Mouse (Mus musculus) heart, embryonic 11.5 days (tissue): ENCODE data around the gene Cemip2. TPM values are rescaled to one million over a fixed set of nuclear protein-coding genes. Genes with fewer than 3 reads are reported as not detected.
A peak's percentile ranks its signal among the peaks of the same experiment; 100 is the strongest.

Experiments used
- ATAC-seq: fragments of 200-750 bp; cut with Nextera tagmentation; replicated peaks from 2 replicates; pipeline ENCODE4 v1.8.0; 2017; ENCODE audit warnings: moderate library complexity; ENCODE audit not compliant: insufficient number of reproducible peaks, low FRiP score, low TSS enrichment
- H3K27ac ChIP-seq: fragments of 300-500 bp; sonication (generic); 2 replicates; pipeline ENCODE4 v1.5.1; 2014; ENCODE audit warnings: mild to moderate bottlenecking, low read depth, low read length
- H3K27me3 ChIP-seq: fragments of 300-500 bp; sonication (generic); 2 replicates; pipeline ENCODE4 v1.6.1; 2014; ENCODE audit warnings: mild to moderate bottlenecking, low read length, mixed read lengths; ENCODE audit not compliant: control insufficient read depth, insufficient read depth
- H3K36me3 ChIP-seq: fragments of 300-500 bp; sonication (generic); 2 replicates; pipeline ENCODE4 v1.6.1; 2014; ENCODE audit warnings: mild to moderate bottlenecking, low read length, moderate library complexity, mixed read lengths; ENCODE audit not compliant: control insufficient read depth, insufficient read depth
- H3K4me1 ChIP-seq: fragments of 300-500 bp; sonication (generic); 2 replicates; pipeline ENCODE4 v1.6.1; 2014; ENCODE audit warnings: low read length; ENCODE audit not compliant: control insufficient read depth, insufficient read depth
- H3K4me2 ChIP-seq: fragments of 300-500 bp; sonication (generic); 2 replicates; pipeline ENCODE4 v1.6.1; 2014; ENCODE audit warnings: mild to moderate bottlenecking, moderate library complexity
- H3K4me3 ChIP-seq: fragments of 300-500 bp; sonication (generic); 2 replicates; pipeline ENCODE4 v1.5.1; 2014; ENCODE audit warnings: low read depth, low read length
- H3K9ac ChIP-seq: fragments of 300-500 bp; sonication (generic); 2 replicates; pipeline ENCODE4 v1.6.1; 2014; ENCODE audit warnings: mild to moderate bottlenecking, low read depth, low read length, moderate library complexity
- H3K9me3 ChIP-seq: fragments of 300-500 bp; sonication (generic); replicated peaks from 2 replicates; pipeline ENCODE4 v1.6.1; 2016; ENCODE audit warnings: low read length; ENCODE audit not compliant: control insufficient read depth
- WGBS: fragments of 180-500 bp; shearing (Covaris S2); extraction: QIAGEN DNeasy Blood & Tissue Kit; methylation state at CpG from one replicate; pipeline ENCODE4 v1.1.7; 2014; ENCODE audit not compliant: insufficient replicate concordance; 5-methylcytosine and 5-hydroxymethylcytosine counted together
- polyA plus RNA-seq: library from polyadenylated mRNA; unstranded; fragments of >200 nt; fragmentation: Nextera tagmentation; extraction: Ambion mirVana; gene quantifications from 2 replicates; pipeline ENCODE4 v1.2.1, GENCODE M21; 2014

The Cemip2 gene
- polyA plus RNA-seq, 1 experiment from 2014 or later: 77.0 TPM

DNA sequence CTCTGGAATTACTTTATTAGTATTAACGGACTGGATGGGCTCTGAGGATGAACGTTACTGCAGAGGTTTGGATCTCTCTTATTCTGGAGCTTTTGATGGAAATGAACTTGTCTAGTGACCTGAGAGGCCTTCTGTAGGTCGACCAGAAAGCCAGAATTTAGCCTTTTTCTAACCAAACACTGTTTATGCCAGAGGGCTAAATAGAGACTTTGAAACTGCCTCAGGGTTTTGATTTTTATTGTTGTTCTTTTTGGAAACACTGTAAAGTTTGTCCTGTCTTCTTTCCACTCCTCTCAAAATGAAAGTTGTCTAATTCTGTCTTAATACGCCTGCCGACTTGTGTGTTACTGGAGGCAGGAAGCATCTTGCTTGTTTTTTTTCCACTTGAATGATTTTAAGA lies 46.0 kb downstream of the Cemip2 start:
- peaks cover 19% of the 10 kb centered on the region; the same call in 1 of the 2 replicates for H3K4me1 ChIP-seq
- H3K27me3 ChIP-seq: no peaks in the 10 kb centered on the region
- H3K4me2 ChIP-seq: no peak overlapping the region
- ATAC-seq: no peak
- 80% methylated on average over 5 of the region's 5 CpGs for WGBS
- no peak overlapping the region for H3K4me3 ChIP-seq
- H3K9me3 ChIP-seq: no peaks in the 10 kb centered on the region
- peaks cover 8% of the 10 kb centered on the region for H3K36me3 ChIP-seq
- H3K27ac ChIP-seq: no peak overlapping the region
- no peak overlapping the region for H3K9ac ChIP-seq

DNA sequence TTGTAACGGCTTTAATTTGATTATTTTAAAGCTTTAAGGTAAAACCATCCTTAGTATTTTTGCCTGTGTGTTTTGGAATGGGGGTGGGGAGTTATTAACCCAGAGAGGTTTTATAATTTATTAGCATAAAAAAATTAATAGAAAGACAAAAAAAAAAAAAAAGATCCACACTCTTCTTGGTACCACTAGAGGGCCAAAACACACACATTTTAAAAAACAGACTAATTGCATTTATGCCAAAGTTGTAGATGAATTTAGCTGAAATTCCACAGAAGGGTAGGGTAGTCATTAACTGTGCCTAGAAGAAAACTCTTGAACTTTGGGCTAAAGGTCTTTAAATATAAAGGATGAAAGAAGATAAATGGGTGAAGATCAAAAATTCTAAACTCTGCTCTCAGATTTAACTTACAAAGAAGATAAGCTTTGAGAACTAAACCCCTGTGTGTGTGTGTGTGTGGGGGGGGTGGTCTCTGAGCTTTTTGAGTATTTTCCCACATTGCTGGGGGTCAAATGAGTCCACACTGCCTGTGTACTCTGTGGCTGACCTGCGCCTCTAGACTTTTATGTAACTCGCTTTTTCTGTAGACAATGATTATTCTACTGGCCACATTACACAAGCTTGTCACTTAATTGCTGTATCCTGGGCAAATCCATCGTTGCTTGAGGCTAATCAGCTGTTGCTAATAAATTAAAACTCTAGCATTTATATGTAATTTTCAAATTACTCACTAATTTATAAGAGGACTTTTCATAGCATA lies 47.2 kb downstream of the Cemip2 start:
- Histone ChIP-seq H3K36me3 (peaks cover 14% of the 10 kb centered on the region), H3K27ac (no peak overlapping the region), H3K4me2 (no peak overlapping the region), H3K9me3 (no peaks in the 10 kb centered on the region), H3K9ac (no peak overlapping the region), H3K27me3 (no peaks in the 10 kb centered on the region), H3K4me1 (peaks cover 13% of the 10 kb centered on the region; the same call in 1 of the 2 replicates), H3K4me3 (no peak overlapping the region)
- no peak for ATAC-seq
- 86% methylated on average over 4 of the region's 4 CpGs for WGBS

DNA sequence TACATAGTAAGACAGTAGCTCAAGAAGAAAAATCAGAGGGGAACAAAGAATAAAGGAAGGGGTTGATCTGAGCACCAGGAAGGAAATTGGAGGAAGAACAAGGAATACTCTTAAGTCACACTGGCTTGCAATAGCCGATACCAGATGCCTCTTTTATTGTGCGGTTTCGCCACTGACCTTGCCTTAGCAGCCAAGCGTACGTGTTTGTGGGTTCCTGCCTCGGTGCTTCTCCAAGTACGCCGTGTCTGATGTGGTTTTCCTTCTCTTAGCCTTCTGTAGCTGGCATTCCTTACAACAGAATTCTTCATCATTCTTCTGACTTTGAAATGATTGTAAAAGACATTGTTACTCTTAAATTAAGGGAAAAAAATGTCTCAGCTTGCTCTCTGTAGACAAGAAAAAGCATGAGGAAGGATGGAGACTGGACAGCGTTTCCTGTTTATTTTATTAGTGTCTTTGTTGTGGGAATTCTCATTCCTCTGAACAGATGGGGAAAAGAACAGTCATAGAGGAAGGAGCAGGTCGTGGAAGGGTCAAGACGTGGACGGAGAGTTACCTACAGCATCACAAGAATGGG lies 55.4 kb downstream of the Cemip2 start:
- Histone ChIP-seq H3K36me3 (peaks cover 30% of the 10 kb centered on the region), H3K4me2 (no peak overlapping the region), H3K4me3 (no peak overlapping the region), H3K9me3 (no peaks in the 10 kb centered on the region), H3K27ac (peak overlapping the region; percentile 57), H3K4me1 (no peaks in the 10 kb centered on the region; the same call in 1 of the 2 replicates), H3K9ac (no peak overlapping the region), H3K27me3 (no peaks in the 10 kb centered on the region)
- no peak for ATAC-seq
- WGBS: 75% methylated on average over 12 of the region's 12 CpGs

DNA sequence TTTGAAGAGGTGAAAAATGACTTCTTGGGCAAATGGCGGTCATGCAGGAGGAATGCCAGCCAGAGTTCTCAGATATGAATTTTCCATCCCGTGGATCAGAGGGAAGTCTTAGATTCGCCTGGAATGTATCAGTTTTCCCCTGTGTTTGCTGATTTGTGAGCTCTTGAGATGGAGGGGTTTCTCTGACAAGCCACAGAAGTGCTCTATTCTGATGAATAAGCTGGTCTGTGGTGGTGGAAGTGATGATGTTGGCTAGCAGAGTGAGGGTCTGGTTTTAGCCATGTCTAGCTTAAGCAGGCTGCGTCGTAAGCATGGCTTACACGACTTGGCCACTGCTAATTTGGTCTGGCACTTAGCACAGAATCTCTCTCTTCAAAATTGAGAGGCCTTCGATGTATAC lies 56.8 kb downstream of the Cemip2 start:
- Histone ChIP-seq H3K4me2 (no peak overlapping the region), H3K27ac (peak overlapping the region; percentile 46; the same call in 1 of the 2 replicates), H3K9ac (no peak overlapping the region), H3K4me3 (no peak overlapping the region), H3K4me1 (no peaks in the 10 kb centered on the region; the same call in 1 of the 2 replicates), H3K36me3 (peaks cover 28% of the 10 kb centered on the region), H3K9me3 (no peaks in the 10 kb centered on the region), H3K27me3 (no peaks in the 10 kb centered on the region)
- 55% methylated on average over 7 of the region's 7 CpGs for WGBS
- no peak for ATAC-seq

DNA sequence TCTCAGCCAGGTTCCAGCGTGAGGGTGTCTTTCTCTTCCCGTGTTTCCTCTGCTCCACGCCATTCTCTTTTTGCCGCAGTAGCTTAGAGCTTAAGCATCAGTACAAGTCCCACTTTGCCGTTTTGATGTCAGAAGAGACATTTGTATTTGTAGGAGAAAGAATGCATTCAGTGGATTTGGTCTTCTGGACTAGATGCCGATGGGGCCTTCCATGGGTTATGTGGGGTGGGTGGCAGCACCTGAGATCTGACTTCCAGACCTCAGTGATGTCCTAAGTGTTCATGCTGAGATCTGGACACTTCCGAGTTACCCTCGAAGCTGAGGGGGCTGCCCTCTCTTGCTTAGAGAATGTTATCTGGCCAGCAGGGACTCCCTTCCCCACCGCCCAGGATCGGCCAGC lies 72.6 kb downstream of the Cemip2 start:
- ATAC-seq: no peak

DNA sequence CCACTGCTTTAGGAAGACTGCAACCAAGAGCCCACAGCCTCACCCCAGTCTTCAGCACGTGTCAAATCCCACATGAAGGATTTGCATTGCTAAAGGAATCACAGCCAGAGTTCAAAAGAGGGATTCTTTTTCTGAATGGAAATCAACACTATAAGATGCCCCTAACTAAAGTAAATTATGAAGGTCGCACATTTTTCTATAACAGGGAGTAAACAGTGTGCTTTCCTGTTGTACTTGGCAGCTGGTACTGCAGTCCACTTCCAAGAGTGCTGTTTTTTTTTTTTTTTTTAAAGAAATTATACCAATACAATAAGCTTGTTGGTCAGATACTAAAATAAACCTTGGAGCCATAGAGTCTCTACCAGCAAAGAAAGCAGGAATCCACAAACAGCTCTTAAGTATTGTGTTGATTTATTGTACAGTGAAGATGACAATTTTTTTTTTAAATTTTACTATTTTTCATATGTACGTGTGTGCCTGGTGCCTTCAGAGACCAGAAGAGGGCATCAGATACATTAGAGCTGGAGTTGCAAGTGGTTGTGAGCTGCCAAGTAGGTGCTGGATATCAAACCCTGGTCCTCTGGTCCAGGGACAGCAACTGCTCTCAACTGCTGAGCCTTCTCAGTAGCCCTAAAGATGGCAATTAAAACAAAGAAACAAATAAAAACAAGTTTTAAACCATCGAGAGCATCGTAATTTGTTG lies 76.5 kb downstream of the Cemip2 start:
- no peak overlapping the region for H3K27ac ChIP-seq
- H3K9me3 ChIP-seq: no peaks in the 10 kb centered on the region
- peaks cover 9% of the 10 kb centered on the region; the same call in 1 of the 2 replicates for H3K4me1 ChIP-seq
- H3K36me3 ChIP-seq: peaks cover 40% of the 10 kb centered on the region
- no peak overlapping the region for H3K4me2 ChIP-seq
- no peaks in the 10 kb centered on the region for H3K27me3 ChIP-seq
- WGBS: 87% methylated on average over 5 of the region's 5 CpGs
- no peak overlapping the region for H3K9ac ChIP-seq
- H3K4me3 ChIP-seq: no peak overlapping the region
- ATAC-seq: no peak

More for the DNA sequence above, 72.6 kb downstream of the Cemip2 start:
- Histone ChIP-seq H3K9ac (no peak overlapping the region), H3K4me1 (no peaks in the 10 kb centered on the region), H3K27me3 (no peaks in the 10 kb centered on the region), H3K27ac (no peak overlapping the region), H3K9me3 (no peaks in the 10 kb centered on the region), H3K4me3 (no peak overlapping the region), H3K36me3 (peaks cover 50% of the 10 kb centered on the region), H3K4me2 (no peak overlapping the region)
- WGBS: 75% methylated on average over 10 of the region's 10 CpGs

DNA sequence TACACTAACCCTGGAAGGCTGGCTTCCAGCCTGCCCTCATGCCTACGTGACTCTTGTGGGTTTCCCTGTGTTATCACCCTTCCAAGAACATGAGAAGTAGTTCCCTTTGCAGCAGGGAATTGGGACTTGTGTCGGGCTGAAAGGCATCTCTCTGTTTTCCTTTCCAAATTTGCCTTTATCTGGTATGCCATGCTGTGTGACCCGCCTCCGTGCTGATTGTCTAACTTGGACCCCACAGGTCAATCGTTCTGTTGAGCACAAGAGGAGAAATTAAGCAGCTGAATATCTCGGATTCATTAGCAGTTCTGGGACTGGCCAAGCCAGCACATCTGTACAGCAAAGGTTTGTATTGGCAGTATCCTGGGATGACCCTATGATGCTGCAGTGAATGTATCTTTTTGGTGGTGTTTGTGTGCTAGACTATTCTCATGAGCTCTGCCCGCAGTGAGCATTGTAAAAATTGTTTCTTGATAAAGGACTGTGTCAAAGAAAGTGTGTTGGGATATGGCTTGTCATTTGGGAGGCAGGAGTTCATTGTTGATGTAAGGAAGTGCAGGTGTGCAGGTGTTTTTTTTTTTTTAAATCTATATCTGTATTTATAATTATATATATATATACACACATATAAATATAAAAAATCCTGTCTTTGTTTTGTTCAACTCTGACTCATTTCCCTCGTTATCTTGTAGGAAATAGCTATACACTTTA lies 77.4 kb downstream of the Cemip2 start:
- no peak for ATAC-seq
- Histone ChIP-seq H3K27ac (0 out of 2 replicates have a peak overlapping the region, but pooled peaks have one; percentile 17), H3K9ac (no peak overlapping the region), H3K36me3 (peaks cover 39% of the 10 kb centered on the region), H3K27me3 (no peaks in the 10 kb centered on the region), H3K4me1 (peaks cover 9% of the 10 kb centered on the region; the same call in 1 of the 2 replicates), H3K4me2 (no peak overlapping the region), H3K4me3 (no peak overlapping the region), H3K9me3 (no peaks in the 10 kb centered on the region)
- 73% methylated on average over 8 of the region's 8 CpGs for WGBS

DNA sequence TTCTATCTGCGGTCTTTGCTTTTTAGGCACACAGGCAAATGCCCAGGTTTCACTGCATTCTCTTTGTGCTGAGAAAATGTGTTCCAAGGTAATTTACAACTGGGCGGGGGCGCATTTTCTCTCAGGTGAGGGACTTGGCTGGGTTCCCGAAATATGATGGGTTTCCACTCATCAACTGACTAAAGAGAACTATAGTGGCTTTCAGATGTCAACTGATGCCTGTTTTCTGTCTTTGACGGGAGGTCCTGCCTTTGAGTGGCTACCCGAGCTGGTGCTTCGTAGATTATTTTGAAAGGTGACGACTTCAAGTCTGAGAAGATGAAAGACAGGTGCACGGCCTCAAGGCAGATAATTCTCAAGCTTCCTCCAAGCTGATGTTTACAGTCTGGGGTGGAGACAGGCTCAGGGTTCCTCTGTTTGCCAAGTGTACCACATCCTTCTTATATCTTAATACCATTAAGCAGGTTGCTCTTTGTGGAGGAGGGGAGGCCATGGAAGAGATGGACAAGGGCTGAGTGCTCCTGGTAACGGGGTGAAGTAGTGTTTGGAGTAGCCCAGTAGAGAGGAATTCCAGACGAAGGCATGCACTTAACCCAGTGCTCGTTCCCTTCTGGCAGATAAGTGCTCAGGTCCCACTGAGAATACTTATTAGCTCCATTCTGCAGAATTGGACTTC lies 80.8 kb downstream of the Cemip2 start:
- H3K4me3 ChIP-seq: no peak overlapping the region
- H3K4me1 ChIP-seq: peaks cover 9% of the 10 kb centered on the region; the same call in 1 of the 2 replicates
- H3K27me3 ChIP-seq: no peaks in the 10 kb centered on the region
- 35% methylated on average over 12 of the region's 12 CpGs for WGBS
- H3K36me3 ChIP-seq: peaks cover 21% of the 10 kb centered on the region
- H3K9ac ChIP-seq: no peak overlapping the region
- no peak overlapping the region for H3K4me2 ChIP-seq
- peak overlapping the region; percentile 35; the same call in 1 of the 2 replicates for H3K27ac ChIP-seq
- no peaks in the 10 kb centered on the region for H3K9me3 ChIP-seq
- peak; percentile 75 for ATAC-seq
